Mouse (Mus musculus) ovary, postnatal 36 days (tissue): ENCODE measurements around the gene Vmp1.

Experiments
- DNase-seq: peaks from one replicate; pipeline ENCODE4 v3.0.0; 2022; ENCODE audit warnings: low spot score, mixed read lengths

Vmp1 gene

GRCm38 (mm10) chr11:86599378-86600208 is 84.0 kb downstream of the Vmp1 start:
- DNase-seq, result no peak

- DNase-seq, result no peak
These were observed 85.1 kb downstream of the Vmp1 start for GRCm38 (mm10) chr11:86598572-86598971.

GRCm38 (mm10) chr11:86598154-86598553 is 85.5 kb downstream of the Vmp1 start:
- no peak for DNase-seq

- DNase-seq, result no peak
These were observed 86.7 kb downstream of the Vmp1 start for GRCm38 (mm10) chr11:86596976-86597375.

GRCm38 (mm10) chr11:86596187-86596960 is 87.3 kb downstream of the Vmp1 start:
- DNase-seq, result no peak

GRCm38 (mm10) chr11:86595366-86595765 is 88.3 kb downstream of the Vmp1 start:
- no peak for DNase-seq

GRCm38 (mm10) chr11:86594188-86594876 is 89.3 kb downstream of the Vmp1 start:
- no peak for DNase-seq

GRCm38 (mm10) chr11:86593443-86593842 is 90.2 kb downstream of the Vmp1 start:
- DNase-seq, result no peak

- no peak for DNase-seq
These were observed 90.6 kb downstream of the Vmp1 start for GRCm38 (mm10) chr11:86592993-86593392.

GRCm38 (mm10) chr11:86591931-86592616 is 91.6 kb downstream of the Vmp1 start:
- DNase-seq, result no peak

GRCm38 (mm10) chr11:86591301-86591845 is 92.3 kb downstream of the Vmp1 start:
- no peak for DNase-seq

GRCm38 (mm10) chr11:86590579-86590978 is 93.1 kb downstream of the Vmp1 start:
- DNase-seq, result no peak

GRCm38 (mm10) chr11:86590066-86590465 is 93.6 kb downstream of the Vmp1 start:
- DNase-seq, result no peak

GRCm38 (mm10) chr11:86588583-86589298 is 94.9 kb downstream of the Vmp1 start:
- no peak for DNase-seq

GRCm38 (mm10) chr11:86587830-86588229 is 95.8 kb downstream of the Vmp1 start:
- DNase-seq, result no peak

GRCm38 (mm10) chr11:86586868-86587792 is 96.5 kb downstream of the Vmp1 start:
- no peak for DNase-seq

GRCm38 (mm10) chr11:86586177-86586867 is 97.3 kb downstream of the Vmp1 start:
- no peak for DNase-seq

GRCm38 (mm10) chr11:86585598-86585984 is 98.0 kb downstream of the Vmp1 start:
- DNase-seq, result no peak

- DNase-seq, result no peak
These were observed 98.6 kb downstream of the Vmp1 start for GRCm38 (mm10) chr11:86584898-86585597.
